Mouse (Mus musculus): ENCODE data around the gene Slc25a45.

- TF ChIP-seq POLR2A (IDR thresholded peaks at IDR 0.05; ENCODE audit: low read depth, low read length) = no peak
- no peak for TF ChIP-seq CTCF (IDR thresholded peaks at IDR 0.05; ENCODE audit: extremely low read depth, insufficient read length, insufficient replicate concordance, low read depth, low read length)
Observed at GRCm38 (mm10) chr19:5838136-5838891, 39.3 kb upstream of the Slc25a45 start.
